Mouse (Mus musculus): ENCODE measurements at regions not wholly inside any gene's neighbourhood (a gene's known extent, or its start where the extent isn't known, plus 50 kb on each side); places are given as distances from the start of the nearest gene placed in this dataset.
"Not testable (repeated sequence)": the region's sequence is repeated elsewhere in the genome, so short reads cannot be mapped to it uniquely, and the experiment has no call there.

- TF ChIP-seq CTCF (IDR thresholded peaks at IDR 0.05); POLR2A (IDR thresholded peaks at IDR 0.05; ENCODE audit: insufficient read depth, low read depth, low read length); EP300 (IDR thresholded peaks at IDR 0.05; ENCODE audit: insufficient read depth, low read depth, low read length): not testable (repeated sequence)
Measured at GRCm38 (mm10) chr1:193486668-193487067, 116.6 kb upstream of the Camk1g start.
